Mouse (Mus musculus): ENCODE results near the gene Cep63.

Cep63 gene

GRCm38 (mm10) chr9:102631589-102632147 is 5.3 kb upstream of the Cep63 start:
- DNase-seq (ENCODE audit: low spot score): no peak

DNA sequence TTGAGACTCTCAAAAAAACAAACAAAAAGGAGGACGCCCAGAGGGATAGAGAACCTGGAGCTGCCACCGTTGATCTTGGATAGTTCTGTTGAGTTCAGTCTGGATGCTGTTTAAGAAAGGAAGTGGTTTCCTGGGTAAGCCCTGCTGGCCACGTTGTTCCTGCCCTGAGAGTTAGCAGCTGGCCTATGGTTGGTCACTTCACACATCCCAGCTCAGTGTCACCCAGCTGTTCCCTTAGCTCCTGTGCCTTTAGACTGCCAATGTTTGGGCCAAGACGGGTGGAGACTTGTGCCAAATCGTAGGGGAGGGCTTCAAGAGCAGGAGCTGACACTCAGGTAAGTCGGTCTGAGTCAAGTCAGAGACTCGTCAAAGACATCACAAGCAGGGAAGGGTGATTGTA is 2.7 kb upstream of the Cep63 start:
- DNase-seq (ENCODE audit: low spot score): no peak

GRCm38 (mm10) chr9:102627442-102627841 is 1.1 kb upstream of the Cep63 start:
- DNase-seq (ENCODE audit: low spot score): no peak

DNA sequence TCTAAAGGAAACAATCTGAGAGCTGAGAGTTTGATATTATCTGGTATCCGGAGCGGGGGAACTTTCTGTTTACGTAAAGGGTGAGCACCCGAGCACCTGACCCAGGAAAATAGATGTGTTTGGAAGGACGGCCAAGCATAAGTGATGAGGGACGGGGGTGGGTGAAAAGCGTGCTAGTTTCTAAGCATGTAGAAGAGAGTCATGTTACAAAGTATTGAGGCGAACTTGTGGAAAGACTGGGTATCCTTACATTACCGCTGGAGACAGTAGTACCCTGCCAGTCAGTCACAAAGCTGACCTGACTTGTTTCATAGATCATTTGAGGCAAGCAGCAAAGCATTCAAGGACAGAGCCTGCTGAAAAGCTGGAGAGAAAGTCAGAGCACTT is 498 bp upstream of the Cep63 start:
- DNase-seq (ENCODE audit: low spot score): no peak

- no peak for DNase-seq (ENCODE audit: low spot score)
Observed at GRCm38 (mm10) chr9:102625401-102625982, 842 bp downstream of the Cep63 start.

DNA sequence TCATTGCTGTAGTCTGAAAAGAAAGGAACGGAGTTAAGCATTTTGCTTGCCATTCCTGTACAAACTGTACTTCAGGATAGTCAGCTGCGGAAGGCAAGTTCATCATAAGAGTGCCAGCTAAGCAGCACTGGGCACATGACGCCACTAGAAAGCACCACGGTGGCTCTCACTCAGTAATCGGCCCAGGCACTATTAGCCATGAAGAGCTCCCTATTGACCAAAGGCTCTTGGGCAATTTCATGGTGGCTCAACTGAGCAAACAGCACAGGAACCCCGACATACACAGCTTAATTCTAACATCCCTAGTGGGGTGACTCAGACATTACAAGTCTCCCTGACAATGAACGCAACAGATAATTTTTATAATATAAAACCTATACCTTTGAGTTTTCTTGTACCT is 2.8 kb downstream of the Cep63 start:
- DNase-seq (ENCODE audit: low spot score): no peak

- no peak for DNase-seq (ENCODE audit: low spot score)
Observed at GRCm38 (mm10) chr9:102622876-102623275, 3.5 kb downstream of the Cep63 start.

- peak; percentile 62 for DNase-seq (ENCODE audit: low spot score)
Observed at GRCm38 (mm10) chr9:102622192-102622857, 4.0 kb downstream of the Cep63 start.

DNA sequence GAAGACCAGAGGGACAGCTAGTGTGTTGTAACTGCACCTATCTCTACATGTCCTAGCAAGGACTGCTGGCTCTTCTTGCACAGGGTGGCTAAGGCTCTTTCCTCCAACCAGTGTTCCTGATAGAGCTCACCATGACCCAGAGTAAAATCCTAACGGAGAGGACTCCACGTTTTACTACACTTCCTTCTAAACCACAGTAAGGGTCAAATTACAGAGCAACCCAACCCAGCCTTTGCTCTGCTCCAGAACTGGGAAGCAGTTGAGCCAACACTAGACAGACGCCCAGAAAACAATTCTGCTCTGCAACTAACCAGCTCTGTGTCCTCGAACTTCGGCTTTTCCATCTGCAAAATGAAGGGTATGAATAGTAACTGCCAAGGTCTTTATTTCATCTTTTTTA is 4.9 kb downstream of the Cep63 start:
- no peak for DNase-seq (ENCODE audit: low spot score)

GRCm38 (mm10) chr9:102616267-102616666 is 10.1 kb downstream of the Cep63 start:
- no peak for DNase-seq (ENCODE audit: low spot score)

DNA sequence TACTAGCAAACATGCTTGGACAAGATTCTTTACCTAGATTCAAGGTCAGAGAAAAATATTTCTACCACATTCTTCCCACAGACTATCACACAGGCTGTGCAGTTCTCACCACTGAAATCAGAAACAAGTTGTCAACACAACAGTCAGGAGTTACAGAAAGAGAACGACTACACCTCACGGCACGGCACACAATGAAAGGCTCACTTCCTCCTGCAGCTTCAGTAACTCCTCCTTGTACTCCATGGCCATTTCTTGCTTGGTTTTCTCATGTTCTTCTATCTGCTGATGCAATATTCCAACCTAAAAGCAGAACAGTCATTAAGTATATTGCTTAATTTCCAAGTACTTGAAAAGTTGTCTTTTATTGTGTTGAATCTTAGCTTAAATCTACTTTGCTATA is 11.3 kb downstream of the Cep63 start:
- DNase-seq (ENCODE audit: low spot score): no peak

- DNase-seq (ENCODE audit: low spot score): no peak
Observed at GRCm38 (mm10) chr9:102609221-102609620, 17.1 kb downstream of the Cep63 start.

GRCm38 (mm10) chr9:102607471-102607870 is 18.9 kb downstream of the Cep63 start:
- DNase-seq (ENCODE audit: low spot score): no peak

DNA sequence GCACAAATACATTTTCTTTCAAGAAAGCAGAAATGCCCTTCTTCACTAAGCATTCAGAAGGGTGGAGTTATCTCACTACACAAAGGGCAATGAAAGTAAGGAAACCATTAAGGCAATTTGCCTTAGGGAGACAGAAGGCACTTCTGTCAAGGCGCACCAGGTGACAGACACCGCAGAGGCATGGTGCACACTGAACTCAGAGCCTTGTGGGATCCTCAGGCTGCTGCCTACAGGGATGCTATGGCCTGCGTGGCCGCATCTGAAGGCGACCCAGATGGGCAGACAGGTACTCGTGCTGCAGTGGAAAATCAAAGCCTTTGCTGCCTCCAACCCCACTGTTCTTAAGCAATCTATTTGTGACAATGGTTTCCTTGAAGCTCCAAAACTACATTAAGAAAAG is 21.2 kb downstream of the Cep63 start:
- no peak for DNase-seq (ENCODE audit: low spot score)

- DNase-seq (ENCODE audit: low spot score): no peak
Observed at GRCm38 (mm10) chr9:102601666-102602065, 24.7 kb downstream of the Cep63 start.

DNA sequence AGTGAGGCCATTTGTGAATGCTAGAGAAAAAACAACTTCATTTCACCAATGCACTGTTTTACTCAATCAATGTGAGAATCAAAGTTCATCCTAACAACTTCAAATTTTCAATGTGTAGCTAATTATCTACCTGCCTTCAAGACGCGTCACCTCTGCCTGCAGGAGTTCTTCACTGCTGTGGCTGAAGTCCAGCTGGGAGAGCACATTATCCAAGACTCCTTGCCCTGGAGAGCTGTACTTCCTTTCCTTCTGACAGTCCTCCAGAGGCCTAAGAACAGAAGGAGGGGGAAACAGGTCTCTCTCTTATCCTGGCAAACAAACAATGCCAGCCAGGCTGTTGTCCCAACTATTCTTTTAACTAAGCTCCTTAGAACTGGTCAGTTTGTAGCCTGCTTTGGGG is 25.1 kb downstream of the Cep63 start:
- DNase-seq (ENCODE audit: low spot score): no peak

DNA sequence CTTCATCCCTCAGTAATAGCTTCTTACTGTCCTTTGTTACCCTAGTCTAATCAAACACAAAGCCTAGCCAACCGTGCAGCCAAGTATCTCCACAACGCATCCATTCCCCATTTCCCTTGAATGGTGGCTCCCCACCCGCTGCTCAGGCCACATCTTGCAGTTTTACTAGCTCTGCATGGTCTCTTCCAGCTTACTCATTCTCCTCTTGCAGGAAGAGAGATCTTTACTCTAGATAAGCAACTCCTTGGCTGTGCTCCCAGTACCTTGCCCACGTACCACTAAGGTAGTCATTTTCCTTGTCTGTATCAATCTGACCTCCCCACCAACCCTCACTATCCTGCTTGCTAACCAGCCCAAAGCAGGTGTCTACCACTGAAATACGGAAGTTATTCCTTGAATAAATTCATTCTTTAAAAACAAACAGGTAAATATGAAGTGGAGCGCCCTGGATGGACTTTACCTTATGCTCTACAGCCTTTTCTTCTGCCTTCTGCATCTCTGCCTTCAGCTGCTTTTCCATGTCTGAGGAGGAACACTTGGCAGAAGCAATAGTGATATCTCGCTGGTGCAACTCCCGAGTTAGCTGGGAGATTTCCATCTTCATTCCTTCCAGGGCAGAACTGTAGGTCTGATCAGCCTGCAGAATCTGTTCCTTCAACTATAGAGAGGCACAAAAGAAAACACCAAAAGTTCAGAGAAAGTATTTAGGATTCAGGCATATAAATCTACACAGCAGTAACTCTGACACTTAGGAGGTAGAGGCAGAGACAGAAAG is 30.5 kb downstream of the Cep63 start:
- DNase-seq (ENCODE audit: low spot score): no peak

GRCm38 (mm10) chr9:102594667-102595393 is 31.5 kb downstream of the Cep63 start:
- DNase-seq (ENCODE audit: low spot score): no peak

DNA sequence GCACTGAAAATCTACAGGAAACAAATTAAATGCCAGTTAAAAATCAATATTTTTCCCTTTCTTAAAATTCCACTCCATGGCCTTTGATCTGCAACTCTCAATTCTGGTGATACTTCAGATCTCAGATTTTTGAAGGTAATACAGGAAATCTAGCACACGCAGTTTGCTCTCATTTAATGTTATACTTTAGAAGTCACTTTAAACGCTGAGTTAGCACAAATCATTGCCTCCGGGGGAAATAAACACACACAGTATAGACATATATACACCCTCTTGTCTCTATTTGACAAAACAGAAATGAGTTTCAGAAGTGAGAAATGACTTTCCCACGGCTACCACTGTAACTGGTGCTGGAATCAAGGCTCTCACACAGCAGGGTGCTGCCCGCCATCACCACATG is 39.0 kb downstream of the Cep63 start:
- no peak for DNase-seq (ENCODE audit: low spot score)

DNA sequence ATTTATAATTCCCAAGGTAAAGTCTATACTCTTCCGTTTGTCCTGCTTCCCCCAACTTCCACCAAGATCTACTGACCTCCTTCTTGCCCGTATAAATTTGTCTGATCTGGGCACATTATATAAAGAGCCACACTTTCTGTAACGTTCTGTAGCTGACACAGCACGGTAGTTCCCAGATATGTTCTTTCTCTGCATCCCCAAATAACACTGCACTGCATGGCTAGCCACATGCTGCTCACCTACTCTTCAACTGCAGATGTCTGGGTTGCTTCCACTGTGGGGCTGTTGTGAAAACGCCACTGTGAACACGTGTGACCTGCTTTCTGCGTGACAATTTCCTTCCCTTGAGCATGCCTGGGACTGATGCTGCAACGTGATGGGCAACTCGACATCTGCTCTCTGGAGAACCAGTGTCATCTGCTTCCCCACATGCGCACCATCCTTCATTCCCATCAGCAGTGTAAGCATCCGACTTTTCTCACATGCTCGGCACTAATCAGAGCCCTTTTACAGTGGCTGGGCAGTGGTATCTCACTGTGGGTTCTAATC is 44.3 kb downstream of the Cep63 start:
- no peak for DNase-seq (ENCODE audit: low spot score)

GRCm38 (mm10) chr9:102577480-102577879 is 48.9 kb downstream of the Cep63 start:
- DNase-seq (ENCODE audit: low spot score): no peak

DNA sequence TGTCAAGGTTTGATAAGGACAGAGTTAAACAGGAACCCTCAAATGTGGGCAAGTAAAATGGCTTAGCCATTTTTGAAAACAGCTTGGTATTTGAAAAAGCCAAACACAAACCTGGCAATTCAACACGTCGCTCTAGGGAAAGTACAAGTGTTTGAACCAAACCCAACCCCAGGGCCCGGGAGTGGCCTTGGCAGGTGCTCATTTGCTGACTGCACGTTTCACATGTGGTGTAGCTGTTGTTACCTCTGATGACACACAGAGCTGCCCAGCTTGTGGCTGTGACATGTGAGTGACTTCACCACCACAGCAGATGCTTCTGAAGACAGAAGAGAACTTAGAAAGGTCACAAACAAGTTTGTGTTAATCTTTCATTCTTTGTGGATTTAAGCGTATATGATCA is 53.4 kb downstream of the Cep63 start:
- DNase-seq (ENCODE audit: low spot score): no peak

Measured in layer of hippocampus, adult 11-12 months (tissue).